Mouse (Mus musculus) layer of hippocampus, adult 18-20 months (tissue): ENCODE results near the gene Gpr156. TPM values are rescaled to one million over a fixed set of nuclear protein-coding genes. Genes with fewer than 3 reads are reported as not detected.

ENCODE experiments used
- DNase-seq, 2 experiments: peaks; one replicate each; pipeline ENCODE4 v3.0.0; 2022; ENCODE audit warnings: low spot score in 2 of 2
- total RNA-seq, 2 experiments: library from RNA; stranded (reverse); gene quantifications; 2 replicates each; pipeline ENCODE4 v1.2.3; 2021

The Gpr156 gene
- total RNA-seq, 2 experiments from 2014 or later, result 0.45 to 0.76 TPM

DNA sequence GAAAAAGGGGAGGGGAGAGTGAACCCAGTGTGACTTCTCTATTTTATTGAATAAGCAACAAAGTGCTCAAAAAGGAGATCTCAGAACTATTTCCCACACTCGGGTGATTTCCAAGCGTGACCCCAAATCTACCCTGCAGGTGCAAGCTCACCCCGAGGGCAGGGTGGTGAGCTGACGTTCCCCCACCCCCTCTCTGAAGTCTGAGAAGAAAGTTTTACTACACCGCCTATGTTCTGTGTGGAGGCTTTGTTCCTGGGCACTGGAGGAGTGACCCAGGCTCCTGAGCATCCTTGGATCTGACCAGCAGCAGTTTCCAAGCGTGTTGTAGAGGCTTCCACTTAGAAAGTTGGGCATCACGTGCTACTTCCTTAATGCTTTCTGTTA is 514 bp downstream of the Gpr156 start:
- DNase-seq, result no peak

DNA sequence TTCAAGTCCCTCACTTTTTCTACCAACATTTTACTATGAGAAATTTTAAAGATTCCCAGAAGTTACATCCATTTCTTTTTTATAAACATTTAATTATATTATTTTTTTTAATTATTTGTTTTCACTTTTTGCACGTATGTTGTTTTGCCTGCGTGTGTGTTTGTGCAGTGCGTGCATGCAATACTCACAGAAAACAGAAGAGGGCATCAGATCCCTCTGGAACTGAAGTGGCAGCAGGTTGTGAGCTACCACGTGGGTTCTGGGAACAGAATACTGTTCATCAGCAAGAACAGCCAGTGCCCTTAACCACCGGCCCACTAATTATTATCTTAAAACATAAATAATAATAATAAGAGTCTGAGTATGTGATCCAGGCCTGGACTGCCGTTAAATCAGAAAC is 2.7 kb downstream of the Gpr156 start:
- DNase-seq, result no peak

DNA sequence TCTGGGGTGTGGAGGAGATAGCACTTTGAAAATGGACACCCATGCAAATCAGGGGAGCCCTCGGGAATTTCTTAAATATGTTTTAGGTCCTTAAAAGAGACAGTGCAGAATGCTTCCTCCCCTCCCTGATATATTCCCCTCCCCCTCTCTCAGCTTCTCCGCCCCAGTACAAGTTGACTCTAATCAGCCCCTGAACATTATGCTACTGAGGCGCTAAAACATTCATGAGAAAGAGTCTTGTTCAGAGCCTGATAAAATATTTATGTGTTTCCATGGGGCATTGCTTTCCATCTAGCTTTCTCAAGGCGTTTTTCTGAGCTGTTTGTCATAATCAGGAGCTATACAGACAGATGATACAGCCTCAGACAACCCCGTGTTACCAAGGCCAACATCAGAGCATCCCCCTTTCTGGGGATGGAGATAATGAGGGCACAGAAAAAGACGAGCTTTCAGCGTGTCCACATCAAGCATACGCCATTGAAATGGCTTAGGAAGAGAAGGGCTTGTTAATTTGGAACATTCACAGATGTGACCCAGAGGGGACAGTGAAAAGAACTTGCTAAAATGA is 4.6 kb downstream of the Gpr156 start:
- no peak for DNase-seq

DNA sequence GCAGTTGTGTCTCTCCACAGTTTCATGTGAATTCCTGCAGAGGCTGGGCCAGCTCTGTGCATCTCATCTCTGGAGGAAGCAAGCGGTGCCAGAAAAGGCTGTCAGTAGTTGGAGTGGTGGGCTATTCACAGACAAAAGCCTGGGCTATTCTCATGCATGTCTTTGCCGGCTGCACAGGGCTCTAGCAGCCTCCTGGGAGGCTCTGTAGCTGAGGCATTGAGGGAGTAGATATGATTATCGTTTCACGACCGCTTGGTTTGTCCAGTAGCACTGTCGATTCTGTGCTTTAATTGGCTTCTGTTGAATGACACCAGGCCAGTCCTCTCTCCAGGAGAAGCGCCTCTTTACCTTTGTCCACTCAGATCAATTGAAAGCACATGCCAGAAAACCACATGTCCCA is 9.8 kb downstream of the Gpr156 start:
- no peak for DNase-seq

DNA sequence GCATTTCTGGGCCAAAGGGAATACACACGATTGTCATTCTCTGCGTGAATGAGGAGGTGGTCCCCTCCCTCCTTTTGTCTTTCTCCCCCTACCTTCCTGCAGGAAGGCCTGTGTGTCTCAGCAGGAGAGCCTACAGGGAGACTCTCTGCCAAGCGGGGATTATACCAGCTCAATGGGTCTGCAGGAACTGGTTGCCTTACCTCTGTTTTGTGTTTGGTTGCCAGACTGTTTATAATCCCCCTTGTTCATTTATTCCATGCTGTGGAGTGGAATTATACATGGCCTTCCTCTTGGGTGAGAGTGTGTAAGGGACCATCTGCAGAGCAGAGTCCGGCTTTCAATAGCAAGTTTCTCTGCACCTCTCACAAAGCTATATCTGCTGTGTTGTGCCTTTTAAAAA is 10.8 kb downstream of the Gpr156 start:
- DNase-seq, result no peak

DNA sequence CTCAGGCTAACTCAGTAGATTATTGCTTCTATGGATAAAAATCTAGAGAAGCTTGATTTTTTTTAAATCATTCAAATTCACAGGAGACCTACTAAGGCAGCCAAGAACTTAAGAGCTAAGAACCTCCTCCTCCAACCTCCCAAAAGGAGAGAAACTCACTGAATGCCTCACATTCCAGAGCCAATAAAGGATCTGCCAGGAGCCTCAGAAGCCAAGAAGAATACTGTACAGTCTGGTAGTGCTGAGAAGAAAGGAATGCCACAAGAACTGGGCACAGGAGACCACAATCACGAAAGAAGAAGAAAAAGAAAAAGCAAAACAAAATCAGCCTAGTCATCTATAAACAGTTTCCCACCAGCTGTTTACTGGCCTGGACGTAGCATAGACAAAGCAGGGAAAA is 12.7 kb downstream of the Gpr156 start:
- no peak for DNase-seq

DNA sequence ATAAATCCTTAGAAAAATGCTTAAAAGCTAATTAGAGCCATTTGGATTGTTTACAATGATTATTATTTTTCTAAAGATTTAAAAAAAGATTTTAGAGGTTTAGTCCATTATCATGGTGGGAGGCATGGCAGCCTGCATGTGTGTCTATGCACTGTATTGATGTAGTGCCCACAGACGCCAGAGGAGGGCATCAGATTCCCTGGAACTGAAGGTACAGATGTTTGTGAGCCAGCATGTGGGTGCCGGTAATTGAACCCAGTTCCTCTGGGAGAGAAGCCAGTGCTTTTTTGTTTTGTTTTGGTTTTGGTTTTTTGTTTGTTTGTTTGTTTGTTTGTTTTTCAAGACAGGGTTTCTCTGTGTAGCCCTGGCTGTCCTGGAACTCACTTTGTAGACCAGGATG is 13.3 kb downstream of the Gpr156 start:
- DNase-seq, result no peak

DNA sequence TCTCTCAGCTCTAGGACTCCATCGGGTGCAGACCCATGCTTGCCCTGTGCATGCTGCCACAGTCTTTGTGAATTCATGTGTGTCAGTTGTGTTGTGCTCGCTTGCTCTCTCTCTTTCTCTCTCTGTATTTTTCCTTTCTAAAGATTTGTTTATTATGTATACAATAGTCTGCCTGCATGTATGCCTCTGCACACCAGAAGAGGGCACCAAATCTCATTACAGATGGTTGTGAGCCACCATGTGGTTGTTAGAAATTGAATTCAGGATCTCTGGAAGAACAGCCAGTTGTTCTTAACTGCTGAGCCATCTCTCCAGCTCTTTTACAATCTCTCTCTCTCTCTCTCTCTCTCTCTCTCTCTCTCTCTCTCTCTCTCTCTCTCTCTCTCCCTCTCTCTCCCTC is 18.6 kb downstream of the Gpr156 start:
- no peak for DNase-seq

DNA sequence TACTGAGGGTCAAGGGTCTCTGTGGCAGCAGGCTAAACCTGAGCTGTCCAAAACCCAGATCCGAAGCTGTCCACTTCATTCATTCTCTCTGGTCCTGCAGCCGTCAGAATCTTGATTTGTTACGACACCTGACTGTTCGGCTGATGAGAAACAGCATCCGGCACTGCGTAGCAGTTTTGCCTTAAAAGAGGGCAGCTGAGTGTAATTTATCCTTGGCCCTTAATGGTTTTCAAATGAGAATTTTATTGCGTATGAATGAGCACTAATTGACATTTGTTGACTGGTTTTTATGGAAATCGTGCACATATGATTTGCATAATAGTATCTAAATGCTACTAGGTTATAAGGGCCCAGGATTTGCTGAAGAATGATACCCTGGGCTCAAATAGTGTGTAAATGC is 21.0 kb downstream of the Gpr156 start:
- no peak for DNase-seq

DNA sequence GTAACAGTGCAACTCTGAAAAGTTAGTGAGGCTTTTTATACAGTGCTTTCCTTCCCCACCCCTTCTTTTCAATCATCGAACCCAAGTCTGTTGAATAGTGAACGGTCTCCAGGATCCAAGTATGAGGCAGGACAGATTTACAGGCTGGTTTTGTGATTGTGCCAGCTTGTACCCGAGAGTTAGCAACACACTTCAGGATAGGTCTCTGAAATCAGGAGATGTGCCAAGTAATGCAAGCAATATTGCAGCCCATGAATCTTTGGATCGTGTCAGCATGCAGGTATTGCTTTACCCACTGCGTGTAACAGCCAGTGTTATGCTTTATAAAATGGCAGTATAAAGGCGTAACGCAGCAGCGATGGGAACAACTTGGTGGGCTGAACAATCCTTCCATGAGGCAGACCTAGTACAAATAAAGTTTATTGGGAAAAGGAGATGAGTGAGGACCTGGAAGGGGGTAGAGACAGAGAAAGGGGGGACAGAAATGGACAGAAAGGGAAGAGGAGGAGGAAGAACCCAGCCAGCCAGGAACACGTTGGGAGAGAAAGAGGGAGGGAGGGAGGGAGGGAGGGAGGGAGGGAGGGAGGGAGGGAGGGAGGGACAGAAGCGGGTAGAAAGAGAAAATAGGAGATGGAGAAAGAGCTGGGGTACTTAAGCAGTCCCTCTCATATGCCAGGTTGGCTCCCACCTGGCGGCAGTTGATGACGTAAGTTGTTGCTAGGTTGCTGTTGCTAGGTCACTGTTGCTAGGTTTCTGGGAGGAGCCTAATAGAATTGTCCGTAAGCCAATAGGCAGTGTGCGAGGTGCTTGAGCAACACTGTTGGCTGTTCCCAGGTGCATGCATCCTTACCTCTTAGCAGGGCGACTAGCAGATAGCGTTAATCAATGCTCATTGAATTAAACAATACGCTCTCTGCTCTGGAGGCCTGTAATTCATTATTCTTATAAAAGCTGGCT is 22.1 kb downstream of the Gpr156 start:
- DNase-seq, result peak; percentile 76 to 85

DNA sequence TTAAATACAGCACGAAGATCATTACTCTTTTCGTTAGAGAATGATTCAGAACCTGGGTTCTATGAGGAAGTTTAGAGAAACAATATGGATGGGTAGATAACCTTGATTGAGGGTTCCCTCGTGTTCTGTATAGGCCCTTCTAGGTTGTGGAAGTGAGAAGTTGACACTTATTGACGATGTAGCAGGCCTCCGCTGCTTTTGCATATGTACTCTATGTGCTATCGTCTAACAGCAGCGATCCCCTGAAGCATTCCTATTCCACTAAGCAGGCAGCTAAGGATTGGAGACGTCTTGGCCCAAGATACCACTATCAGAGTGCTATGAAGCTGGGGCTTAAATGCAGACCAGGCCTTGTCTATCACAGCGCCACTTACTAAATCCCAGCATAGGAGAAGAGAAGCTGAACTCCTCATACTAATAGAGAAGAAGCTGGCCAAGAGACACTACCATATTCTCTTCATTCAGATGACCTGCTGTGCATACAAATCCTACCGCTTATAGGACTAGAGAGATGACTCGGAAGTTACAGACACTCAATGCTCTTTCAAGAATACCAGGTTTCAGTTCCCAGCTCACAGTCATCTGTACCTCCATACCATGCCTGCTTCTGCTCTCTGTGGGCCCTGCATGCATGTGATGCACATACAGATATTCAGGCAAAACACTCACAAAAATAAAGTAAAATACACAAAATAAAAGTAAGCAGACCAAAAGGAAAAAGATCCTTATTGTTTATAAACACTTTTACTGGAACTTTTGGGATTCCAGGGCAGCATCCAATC is 23.0 kb downstream of the Gpr156 start:
- DNase-seq, result no peak

DNA sequence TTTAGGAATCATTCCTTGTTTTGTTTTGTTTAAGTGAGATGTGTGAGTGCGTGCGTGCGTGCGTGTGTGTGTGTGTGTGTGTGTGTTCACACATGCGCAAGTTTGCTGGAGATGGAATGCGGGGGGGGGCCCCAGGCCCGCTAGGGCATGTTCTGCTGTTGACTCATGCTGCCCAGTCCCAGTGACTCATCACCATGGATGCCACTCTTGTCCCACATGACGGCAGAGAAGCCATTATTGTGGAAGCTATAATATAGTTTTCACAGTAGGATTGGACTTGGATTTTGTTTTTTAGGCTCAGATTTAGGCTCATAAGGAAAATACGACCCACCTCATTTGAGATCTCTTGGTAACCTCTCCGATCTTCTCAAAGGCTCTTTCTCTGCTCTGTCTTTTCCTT is 24.0 kb downstream of the Gpr156 start:
- no peak for DNase-seq

DNA sequence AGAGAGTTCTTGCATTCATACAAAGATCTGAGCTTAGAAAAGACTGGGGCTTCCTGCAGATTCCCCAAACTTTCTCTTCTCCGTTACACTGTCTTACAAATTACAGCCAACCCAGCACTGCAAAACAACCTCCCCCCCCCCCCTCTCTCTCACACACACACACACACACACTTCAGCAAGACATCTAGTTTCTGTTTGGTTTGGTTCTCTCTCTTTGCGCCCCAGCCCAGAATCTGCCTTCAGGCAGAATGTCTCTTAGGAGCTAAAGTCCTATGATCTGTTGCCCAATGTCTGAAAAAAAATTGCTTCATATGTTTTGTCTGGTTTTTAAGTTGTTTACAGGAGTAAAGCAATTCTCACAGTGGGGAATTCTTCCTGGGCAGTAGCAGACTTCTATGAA is 27.4 kb downstream of the Gpr156 start:
- DNase-seq, result no peak

DNA sequence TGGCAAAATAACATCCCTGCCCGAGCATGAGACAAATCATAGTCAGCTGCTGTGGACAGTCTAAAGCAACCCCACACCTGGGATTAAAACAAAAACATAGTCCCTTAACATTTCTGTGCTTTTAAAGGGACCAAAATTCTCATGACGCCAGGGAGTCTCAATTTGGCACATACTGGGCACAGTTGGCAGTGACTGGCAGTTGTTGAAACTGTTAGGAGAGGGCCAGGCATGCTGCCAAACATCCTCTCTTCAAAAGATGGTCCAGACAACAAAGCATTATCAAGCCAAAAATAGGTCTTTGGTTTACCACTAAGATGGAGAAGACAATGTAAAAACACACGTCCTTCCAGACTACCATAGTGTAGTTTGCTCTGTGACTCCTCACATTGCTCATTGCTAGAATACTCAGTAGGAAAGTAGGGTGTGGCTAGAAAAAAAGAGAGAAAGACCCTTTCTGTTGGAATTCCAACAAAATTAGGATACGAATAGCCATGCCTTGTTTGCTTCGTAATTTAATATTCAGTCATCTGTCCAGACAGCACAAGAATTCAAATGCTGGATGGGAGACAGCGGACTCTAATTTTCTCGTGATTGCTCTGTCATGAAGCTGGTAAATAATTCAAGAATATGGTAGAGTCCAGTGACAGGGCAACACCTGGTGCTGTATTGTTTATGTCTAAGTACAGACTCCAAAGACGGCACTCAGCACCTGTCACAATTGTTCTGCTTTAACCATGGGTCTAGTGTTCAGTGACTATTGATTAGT is 28.9 kb downstream of the Gpr156 start:
- DNase-seq, result peak; percentile 43 to 77

DNA sequence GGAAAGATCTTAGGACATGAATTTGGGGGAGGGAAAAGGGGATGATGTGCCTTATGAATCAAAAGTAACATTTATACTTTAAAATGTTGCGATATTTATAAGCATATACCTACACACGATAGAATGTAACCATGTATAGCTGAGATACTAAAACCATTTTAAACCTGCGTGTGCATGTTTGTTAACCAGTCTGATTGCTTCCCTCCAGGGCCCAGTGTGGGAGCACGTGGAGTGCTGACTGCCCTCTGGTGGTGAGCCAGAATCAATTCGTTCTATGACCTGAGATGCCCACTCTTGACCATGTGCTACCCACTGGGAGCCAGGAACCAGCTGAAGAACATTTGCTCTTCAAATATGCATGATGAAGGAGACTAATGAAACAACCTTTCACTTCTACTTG is 30.9 kb downstream of the Gpr156 start:
- DNase-seq, result peak; percentile 30 to 44

DNA sequence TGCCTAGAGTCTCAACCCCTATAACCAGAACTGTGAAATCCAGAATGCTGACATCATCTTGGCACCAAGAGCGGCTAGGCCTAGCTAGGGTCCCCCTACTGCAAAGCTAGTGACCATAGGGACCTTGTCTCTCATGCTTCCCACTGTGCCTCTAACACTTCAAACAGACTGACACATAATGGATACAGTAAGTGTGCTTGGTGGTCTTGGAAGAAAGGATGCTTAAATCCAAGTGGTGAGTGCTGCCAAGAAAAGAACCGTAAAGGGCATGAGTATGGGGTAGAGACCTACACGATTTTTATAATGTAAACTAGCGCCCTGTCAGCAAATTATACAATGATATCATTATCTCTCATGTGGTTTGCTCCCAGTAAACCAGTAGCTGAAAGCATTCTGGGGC is 32.1 kb downstream of the Gpr156 start:
- no peak for DNase-seq

DNA sequence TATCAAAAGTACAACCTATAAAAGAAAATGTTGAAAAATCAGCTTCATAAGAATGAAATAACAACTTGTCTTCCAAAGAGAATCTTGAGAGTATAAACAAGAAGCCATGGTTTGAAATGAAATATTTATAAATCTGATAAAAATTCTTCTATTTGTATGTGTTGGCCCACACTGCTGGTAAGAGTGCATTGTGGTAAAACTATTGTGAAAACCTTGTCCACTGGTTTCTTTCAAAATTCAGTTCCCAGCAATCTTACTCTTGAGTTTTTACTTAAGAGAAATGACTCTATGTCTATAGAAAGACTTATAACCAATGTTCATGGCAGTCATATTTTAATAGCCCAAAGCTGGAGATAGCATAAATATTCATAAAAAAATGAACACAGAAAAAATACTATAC is 34.9 kb downstream of the Gpr156 start:
- no peak for DNase-seq

DNA sequence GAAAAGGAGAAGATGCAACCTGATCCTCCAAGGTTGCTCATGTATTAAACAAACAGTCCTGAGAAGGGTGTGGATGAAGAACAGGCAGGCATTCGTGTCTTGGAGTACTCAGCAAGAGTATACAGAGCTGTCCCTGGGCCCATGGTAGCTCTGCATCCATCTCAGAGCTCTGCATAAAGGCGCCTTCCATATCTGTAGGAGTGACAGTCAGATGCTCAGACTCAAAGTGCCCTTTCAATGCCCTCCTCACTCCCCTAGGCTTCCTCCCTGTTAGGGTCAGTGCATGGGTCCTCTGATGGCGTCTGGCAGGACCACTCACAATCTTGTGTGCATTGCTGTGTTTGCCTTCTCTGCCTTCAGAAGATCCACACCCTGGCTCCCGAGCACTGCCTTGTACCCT is 36.9 kb downstream of the Gpr156 start:
- DNase-seq, result no peak

DNA sequence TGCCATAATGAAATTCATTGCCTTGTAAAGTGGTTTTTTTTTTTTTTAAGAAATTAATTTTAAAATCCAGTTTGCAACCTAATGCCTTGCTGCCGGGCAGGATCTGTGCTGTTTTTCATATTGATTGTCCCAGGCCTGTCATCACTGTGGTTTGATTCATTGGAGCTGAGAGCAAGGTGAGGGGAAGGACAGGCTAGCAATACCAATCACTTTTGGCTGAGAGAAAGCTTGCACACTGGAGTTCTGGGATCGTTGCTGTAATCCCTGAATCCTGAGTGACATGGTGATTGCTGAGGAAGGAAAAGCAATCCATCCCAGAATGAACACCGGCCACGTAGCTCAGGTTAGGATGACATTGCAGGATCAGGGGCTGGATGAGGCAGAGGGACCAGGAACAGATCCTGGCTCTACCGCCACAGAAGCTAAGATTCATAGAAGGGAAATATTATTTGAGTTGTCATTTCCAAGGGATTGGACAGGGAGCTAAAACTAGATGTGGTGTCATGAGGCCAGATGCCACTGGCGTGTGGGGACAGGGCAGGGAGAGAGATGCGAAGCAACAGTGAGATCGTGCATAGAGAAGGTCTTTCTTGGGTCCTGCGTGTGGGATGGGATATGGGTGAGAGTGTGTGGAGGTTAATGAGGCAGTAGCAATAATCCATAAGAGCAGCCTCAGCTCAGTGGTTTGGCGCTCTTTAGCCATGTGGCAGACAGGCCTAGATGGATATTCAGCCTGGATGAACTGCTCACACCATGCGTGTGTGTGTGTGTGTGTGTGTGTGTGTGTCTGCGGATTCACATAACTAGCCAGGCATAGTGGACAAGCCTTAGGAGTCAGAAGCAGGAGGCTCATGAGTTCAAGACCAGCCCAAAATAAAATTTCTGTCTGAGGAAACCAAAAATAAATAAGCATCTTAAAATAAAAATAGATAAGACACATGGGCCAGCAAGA is 38.0 kb downstream of the Gpr156 start:
- DNase-seq, result no peak

DNA sequence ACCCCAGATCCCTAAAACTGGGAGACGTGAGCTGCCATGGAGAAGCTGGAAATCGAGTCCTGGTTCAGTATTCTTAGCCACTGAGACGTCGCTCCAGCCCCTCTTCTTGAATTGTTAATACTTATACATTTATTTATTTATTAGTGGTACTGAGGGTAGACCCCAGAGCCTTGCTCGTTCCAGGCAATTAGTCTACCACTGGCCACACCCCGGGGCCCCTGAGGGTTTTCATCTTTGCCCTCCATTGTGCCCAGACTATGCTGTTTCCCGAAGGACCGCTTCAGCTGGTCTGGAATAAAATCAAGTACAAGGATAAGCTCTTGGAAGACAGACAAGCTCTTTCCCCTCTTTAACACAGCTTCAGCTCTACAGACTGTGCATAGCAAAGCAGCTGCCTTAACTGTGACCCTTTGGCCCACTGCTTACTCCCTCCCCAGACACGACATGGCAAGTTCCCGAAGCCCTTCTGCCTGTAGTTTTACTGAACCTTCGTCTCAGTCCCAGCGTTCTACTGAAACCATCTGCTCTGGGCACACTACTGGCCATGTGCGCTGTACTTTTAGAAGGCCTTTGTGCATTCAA is 39.1 kb downstream of the Gpr156 start:
- DNase-seq, result peak in 1 of 2 experiments; percentile 19
